Mouse (Mus musculus) layer of hippocampus, adult 18-20 months (tissue): ENCODE data around the gene Ube2q2. TPM values are rescaled to one million over a fixed set of nuclear protein-coding genes. Genes with fewer than 3 reads are reported as not detected.
"Not testable (repeated sequence)": the region's sequence is repeated elsewhere in the genome, so short reads cannot be mapped to it uniquely, and the experiment has no call there.

Experiments used
- DNase-seq, 2 experiments: peaks; one replicate each; pipeline ENCODE4 v3.0.0; 2022; ENCODE audit warnings: low spot score in 2 of 2
- total RNA-seq, 2 experiments: library from RNA; stranded (reverse); gene quantifications; 2 replicates each; pipeline ENCODE4 v1.2.3; 2021

Ube2q2 gene
- total RNA-seq, 2 experiments from 2014 or later: 62.4 to 63.6 TPM

DNA sequence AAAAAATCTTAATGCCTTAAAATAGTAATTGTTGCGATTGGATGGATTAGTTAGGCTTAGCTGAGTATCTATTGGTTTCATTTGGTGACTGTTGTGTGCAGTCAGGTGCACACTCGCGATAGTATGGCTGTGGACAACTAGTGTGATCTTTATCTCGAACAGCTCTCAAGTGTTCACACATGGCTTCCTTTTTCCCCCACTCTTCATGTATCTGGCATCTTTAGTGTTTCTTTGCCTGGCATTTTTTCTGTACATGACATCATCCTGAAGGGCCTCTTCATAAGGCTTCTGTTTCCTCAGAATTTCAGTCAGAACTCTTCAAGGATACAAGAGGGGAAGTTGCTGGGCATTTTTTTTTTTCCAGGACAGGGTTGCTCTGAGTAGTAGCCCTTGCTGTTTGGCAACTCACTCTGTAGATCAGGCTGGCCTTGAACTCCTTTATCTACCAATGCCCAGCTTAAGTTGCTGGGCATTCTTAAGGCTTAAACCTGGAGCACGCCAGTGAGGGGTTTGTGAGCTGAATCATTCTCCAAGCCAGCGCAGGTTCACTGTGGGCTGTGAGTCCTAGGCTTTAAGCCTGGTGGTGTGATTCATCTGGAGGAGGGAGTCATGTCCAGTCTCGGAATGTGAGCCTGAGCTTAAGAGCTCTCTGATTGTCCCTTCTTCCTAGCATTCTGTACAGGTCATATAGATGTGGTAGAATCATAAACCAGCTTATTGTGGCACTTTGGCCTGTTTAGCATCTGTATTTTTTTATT is 22.2 kb downstream of the Ube2q2 start:
- DNase-seq: no peak

GRCm38 (mm10) chr9:55172195-55172685 is 23.6 kb downstream of the Ube2q2 start:
- DNase-seq: no peak

DNA sequence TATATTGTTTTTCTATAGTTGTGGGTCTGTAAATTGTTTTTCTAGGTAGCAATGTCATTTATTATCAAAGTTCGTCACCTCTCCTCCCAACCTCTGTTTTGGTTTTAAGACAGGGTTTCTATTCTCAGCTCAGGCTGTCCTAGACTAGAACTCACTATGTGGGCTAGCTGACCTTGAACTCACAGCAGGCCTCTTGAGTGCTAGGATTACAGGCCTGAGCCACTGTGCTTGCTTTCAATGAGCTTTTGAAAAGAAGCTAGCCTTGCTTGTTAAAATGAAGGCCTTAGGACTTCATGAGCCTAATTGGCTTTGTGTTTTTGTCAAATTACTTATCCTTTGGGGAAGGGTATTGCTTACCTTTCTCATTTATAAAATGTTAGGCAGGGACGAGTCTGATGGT is 25.6 kb downstream of the Ube2q2 start:
- no peak for DNase-seq

DNA sequence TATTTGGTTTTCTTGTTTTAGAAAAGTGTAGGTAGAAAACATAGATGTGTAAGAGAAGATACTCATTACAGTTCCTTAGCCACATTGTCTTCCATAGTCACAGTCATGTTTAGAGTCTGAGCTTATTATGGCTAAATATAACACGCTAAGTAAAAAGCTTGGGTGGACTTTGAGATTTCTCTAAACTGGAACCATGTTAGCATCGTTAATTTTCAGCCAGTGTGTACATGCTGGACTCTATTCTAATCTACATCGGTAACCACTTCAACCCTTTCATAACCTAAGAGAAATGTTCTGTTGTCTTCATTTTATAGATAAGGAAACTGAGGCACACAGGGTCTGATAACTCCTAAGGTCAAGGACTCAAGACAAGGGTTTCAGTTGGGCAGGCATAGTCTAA is 47.2 kb downstream of the Ube2q2 start:
- no peak for DNase-seq

GRCm38 (mm10) chr9:55198260-55198659 is 49.6 kb downstream of the Ube2q2 start:
- no peak for DNase-seq

GRCm38 (mm10) chr9:55199348-55199747 is 50.7 kb downstream of the Ube2q2 start:
- DNase-seq: no peak

DNA sequence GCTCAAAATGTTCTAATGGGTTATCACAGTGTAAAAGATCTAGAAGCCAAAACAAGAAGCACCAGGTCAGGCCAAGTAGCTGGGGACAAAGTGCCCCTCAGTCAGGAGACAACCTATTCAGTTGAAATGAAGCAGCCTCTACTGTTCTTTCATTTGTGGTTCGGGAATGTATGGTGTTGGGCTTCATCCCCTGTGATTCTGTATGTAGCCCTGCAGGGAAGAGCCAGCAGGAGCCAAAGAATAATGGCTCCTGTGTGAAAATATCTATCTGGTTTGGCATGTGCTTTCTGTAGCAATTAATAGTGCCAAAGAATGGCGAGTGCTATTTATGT is 59.8 kb downstream of the Ube2q2 start:
- no peak for DNase-seq

DNA sequence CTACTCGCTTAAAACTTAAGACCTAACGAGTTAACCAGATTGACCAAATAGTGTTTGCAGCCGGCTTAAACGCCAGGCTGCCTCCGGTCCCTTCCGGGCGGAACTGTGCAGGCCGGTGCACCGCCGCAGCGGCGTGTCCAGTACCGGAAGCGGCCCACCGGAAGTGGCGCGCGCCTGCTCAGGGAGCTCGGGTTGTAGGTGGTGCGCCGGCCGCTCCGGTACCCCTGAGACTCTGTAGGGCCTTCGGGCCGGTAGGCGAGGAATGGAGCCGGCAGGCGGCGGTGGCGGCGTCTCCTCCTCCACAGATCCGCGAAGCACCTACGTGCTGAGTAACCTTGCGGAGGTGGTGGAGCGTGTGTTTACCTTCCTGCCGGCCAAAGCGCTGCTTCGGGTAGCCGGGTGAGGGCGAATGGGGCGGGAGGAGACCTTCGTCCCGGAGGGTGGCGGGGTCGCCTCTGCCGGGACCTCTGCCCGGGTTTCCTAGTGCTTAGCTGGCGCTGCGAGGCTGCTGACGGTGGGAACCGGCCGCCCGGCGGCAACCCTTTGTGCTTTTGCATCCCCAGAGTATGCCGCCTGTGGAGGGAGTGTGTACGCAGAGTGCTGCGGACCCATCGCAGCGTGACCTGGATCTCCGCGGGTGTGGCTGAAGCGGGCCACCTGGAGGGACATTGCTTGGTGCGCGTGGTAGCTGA is 60.3 kb downstream of the Ube2q2 start, which contains the start of gene Fbxo22:
Fbxo22 (plus strand) TSS at position 136 of the 692 bp plus-strand sequence.
- DNase-seq: peak; percentile 67 to 84

GRCm38 (mm10) chr9:55211611-55212010 is 63.0 kb downstream of the Ube2q2 start:
- no peak for DNase-seq

DNA sequence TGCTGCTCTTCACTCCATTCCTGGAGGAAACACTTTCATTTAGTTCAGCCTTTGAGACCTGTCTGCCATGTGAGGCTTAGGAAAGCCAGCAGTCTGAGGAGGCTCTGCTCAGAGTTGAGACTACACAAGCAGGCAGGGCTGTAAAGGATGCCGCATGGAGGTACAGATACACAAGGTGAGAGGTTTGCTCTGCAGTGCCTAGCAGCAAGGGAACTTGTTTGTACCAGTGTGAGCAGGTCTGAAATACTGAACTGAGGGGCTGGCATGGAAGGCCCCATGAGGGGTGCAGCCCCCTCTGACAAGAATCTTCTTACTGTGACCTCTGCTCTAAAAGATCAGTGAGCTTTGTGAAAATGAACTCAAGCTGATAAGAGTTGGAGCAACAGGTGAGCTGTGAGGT is 64.7 kb downstream of the Ube2q2 start:
- no peak for DNase-seq

DNA sequence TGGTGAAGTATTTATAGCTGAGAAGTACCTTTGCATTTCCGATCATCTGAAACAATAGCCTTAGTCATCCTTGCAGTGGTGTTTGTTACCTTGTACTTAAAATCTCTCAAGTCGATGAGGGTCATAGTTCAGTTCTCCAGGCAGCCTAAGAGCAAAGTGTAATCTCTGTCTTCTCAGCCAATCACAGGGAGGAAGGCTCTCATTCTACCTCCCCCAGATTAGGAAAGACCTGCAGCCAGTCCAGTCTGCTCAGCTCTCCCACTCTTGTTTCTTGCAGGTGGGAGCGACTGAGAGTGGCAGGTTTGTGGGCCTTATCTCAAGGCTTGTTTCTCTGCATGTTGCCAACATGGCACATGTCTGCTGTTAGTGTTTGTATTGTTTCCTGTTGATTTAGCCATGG is 66.4 kb downstream of the Ube2q2 start:
- no peak for DNase-seq

- no peak for DNase-seq
Observed at GRCm38 (mm10) chr9:55215648-55216047, 67.0 kb downstream of the Ube2q2 start.

DNA sequence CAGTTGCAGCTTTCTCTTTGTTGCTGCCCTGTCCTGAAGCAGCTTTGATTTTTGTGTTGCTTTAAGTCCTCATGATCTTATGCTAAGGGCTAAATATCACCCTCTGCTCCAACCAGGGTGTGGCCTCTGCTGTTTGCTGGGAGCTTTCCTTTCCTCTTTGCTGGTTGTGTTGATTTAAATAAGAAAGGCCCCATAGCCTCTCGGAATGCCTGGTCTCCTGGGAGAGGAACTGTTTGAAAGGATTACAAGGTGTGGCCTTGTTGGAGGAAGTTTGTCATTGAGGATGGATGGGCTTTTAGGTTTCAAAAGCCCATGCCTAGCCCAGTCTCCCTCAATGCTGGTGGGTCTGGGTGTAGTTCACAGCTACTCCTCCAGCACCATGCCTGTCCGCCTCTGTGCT is 67.4 kb downstream of the Ube2q2 start:
- no peak for DNase-seq

DNA sequence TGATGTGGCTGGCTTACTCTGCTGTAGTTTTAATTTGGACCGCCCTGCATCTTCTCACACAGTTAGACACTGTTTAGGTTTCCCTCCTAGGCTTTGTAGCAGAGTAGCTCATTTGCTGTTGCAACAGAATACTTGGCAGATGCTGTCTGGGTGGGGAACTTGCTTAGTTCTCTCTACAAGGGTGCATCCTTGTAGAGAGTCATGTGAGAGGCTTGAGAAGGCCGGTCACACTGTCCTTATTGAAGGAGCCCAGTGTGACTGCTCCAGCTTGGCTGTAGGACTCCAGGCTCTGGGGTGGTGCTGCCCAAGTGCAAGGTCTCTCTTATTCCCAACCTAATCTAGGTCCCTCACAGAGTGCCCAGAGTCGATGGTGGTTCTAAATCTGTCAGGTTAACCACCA is 68.7 kb downstream of the Ube2q2 start:
- DNase-seq: no peak

- no peak for DNase-seq
Observed at GRCm38 (mm10) chr9:55225165-55225737, 76.6 kb downstream of the Ube2q2 start.

- DNase-seq: peak; percentile 37 to 65
Observed at GRCm38 (mm10) chr9:55226251-55226650, 77.6 kb downstream of the Ube2q2 start.

- DNase-seq: no peak
Observed at GRCm38 (mm10) chr9:55228149-55228548, 79.5 kb downstream of the Ube2q2 start.

DNA sequence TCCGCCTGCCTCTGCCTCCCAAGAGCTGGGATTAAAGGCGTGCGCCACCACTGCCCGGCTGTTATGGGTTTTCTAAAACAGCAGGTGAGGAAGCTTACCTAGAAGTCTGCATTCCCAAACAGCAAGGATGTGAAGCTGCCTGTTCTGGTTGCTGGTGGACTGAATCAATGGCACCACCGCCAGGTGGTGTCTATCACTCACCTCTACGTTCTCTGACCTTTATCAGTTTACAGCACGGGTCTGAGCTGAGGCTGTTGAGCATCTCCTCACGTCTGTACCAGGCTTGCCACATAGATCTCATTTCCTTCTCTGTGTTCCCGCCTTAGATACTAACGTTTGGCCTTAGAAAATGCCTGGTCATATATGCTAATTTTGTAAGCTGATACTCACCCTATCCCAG is 80.4 kb downstream of the Ube2q2 start:
- DNase-seq: no peak

GRCm38 (mm10) chr9:55231544-55231943 is 82.9 kb downstream of the Ube2q2 start:
- DNase-seq: no peak

GRCm38 (mm10) chr9:55232110-55232509 is 83.5 kb downstream of the Ube2q2 start:
- no peak for DNase-seq

- no peak for DNase-seq
Observed at GRCm38 (mm10) chr9:55232586-55232985, 83.9 kb downstream of the Ube2q2 start.

- not testable (repeated sequence) for DNase-seq
Observed at GRCm38 (mm10) chr9:55233076-55233475, 84.4 kb downstream of the Ube2q2 start.
